Mouse (Mus musculus) skeletal muscle tissue, adult 2 months (tissue): ENCODE results near the gene Acot1.

ENCODE experiments used
- DNase-seq: peaks from one replicate; pipeline ENCODE4 v3.0.0-alpha.2; 2012; ENCODE audit warnings: low read depth, low spot score

Gene Acot1

DNA sequence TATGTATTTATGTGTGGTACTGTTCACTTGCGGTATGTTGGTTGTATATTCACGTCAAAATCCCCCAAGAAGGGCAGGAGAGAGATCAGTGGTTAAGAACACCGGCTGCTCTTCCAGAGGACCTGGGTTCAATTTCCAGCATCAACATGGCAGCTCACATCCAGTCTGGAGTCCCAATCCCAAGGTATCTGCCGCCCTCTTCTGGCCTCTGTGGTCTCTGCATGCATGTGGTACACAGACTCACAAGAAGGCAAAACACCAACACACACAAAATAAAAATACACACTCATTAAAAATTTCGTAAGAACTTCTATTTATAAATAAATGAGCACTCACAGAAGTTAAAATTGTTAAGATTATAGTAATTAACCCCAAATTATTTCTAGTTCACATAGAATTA is 53.9 kb downstream of the Acot1 start:
- DNase-seq = no peak

DNA sequence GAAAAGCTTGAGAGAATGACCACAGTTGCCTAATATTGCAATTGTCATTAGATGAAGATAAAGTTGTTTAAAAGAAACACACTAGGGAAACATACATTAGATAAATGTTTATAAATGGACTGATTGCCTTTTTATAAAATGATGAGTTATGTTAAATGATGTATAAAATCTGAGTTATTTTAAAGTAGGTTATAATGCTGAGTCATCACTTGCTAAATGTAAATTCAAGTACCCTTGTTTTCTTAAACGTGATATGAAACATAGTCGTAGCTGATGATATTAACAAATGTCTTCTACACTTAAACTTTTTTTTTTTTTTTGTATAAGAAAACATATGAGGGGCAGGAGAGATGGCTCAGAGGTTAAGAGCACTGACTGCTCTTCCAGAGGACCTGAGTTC is 54.5 kb downstream of the Acot1 start:
- no peak for DNase-seq

DNA sequence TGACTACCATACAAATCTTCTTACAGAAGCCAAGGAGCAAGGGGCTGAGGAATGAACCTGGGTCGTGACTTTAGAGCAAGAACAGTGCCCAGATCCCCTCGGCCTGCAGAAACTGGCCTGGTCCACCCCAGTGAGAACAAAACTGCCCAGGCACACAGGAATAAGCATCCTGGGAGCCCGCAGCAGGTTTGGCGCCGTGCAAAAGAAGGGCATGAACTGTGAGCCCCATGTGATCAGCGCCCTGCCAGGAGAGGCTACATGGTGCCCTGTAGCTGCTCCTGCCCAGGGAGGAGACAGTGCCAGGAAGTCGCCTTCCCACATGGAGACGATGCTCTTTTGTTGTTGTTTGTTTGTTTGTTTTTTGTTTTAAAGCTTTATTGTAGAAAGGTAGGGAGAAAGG is 55.3 kb downstream of the Acot1 start:
- DNase-seq = no peak

DNA sequence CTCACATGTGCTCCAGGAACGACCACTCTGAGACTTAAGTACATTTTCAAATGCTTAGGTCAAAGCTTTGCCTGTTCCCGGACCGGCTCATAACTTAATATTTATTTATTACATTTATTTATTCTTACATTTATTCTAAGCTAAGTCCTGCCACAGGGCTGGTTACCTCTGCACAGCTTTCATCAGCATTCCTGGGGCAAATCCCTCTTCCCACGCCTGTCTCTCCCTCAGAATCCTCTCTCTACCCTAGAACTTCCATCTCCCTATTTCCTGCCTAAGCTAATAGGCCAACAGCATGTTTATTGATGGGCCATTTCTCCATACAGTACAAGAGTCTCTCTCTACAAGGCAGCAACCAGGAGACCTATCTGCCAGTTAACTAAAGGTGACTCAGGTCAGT is 58.5 kb downstream of the Acot1 start:
- no peak for DNase-seq
